24 mouse cellular contexts compared by ENCODE assay signal in the genomic region with DNA sequence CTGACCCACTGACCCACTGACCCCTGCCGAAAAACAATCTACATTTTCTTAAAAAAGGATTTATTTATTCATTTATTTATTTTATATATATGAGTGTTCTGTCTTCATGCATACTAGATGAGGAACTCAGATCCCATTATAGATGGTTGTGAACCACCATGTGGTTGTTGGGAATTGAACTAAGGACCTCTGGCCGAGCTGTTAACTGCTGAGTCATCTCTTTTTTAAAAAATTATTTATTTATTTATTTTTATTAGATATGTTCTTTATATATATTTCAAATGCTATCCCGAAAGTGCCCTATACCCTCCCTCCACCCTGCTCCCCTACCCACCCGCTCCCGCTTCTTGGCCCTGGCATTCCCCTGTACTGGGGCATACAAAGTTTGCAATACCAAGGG.
"Had no signal": no experiment of that assay in that cellular context is flagged by ENCODE, and none has a peak within 500 bp of the region (broad histone marks: within the 10 kb centered on the region; RNA-seq: fewer than 3 reads in every experiment).

No protein-coding gene starts in this region.

- H3K4me1 ChIP-seq: heart, embryonic 15.5 days; hindbrain, embryonic 13.5 days; hindbrain, embryonic 15.5 days; kidney, embryonic 15.5 days; limb, embryonic 10.5 days; limb, embryonic 12.5 days had no signal

- H3K9me3 ChIP-seq: heart, embryonic 13.5 days; heart, embryonic 15.5 days; hindbrain, embryonic 13.5 days; hindbrain, embryonic 15.5 days; kidney, embryonic 15.5 days; limb, embryonic 10.5 days; limb, embryonic 12.5 days; liver, embryonic 13.5 days; liver, embryonic 15.5 days had no signal

- H3K9ac ChIP-seq: heart, embryonic 13.5 days; heart, embryonic 15.5 days; hindbrain, embryonic 13.5 days; hindbrain, embryonic 15.5 days; kidney, embryonic 15.5 days; limb, embryonic 12.5 days; liver, embryonic 13.5 days; liver, embryonic 15.5 days had no signal

- H3K4me3 ChIP-seq: heart, adult 2 months; heart, embryonic 13.5 days; heart, embryonic 15.5 days; hindbrain, embryonic 13.5 days; hindbrain, embryonic 15.5 days; kidney, embryonic 15.5 days; limb, embryonic 10.5 days; limb, embryonic 12.5 days; liver, embryonic 13.5 days; liver, embryonic 15.5 days had no signal

- H3K36me3 ChIP-seq: heart, embryonic 15.5 days had no signal

- DNase-seq: gastrocnemius, postnatal 14 days; gastrocnemius, postnatal 36 days; heart, adult 2 months; heart, postnatal 14 days; heart, postnatal 36 days; kidney, adult 11 months; kidney, adult 2 months; kidney, adult 9 months; kidney, postnatal 14 days; kidney, postnatal 36 days; layer of hippocampus, adult 9-11 months; layer of hippocampus, postnatal 36 days; liver; liver, embryonic 13.5 days had no signal

- H3K27ac ChIP-seq: heart, adult 2 months; heart, embryonic 13.5 days; heart, embryonic 15.5 days; hindbrain, embryonic 13.5 days; hindbrain, embryonic 15.5 days; hindbrain, postnatal 0 days; kidney, embryonic 15.5 days; kidney, postnatal 0 days; limb, embryonic 10.5 days; limb, embryonic 12.5 days; liver, embryonic 13.5 days; liver, embryonic 15.5 days had no signal
